Mouse (Mus musculus) C3H10T1/2 (cell line): ENCODE results near the gene Dido1. TPM values are rescaled to one million over a fixed set of nuclear protein-coding genes. Genes with fewer than 3 reads are reported as not detected.

Source experiments
- polyA plus RNA-seq, 2 experiments: library from polyadenylated mRNA; unstranded; fragments of >200 nt; fragmentation: generic; extraction: Trizol; gene quantifications; one replicate each; pipeline ENCODE4 v1.2.1; 2012; ENCODE audit warnings: missing spikeins in 2 of 2

The Dido1 gene
- 1 to 10 TPM in 1 of 2 experiments, under 1 TPM in 1; 0.96 to 8.3 TPM for polyA plus RNA-seq

DNA sequence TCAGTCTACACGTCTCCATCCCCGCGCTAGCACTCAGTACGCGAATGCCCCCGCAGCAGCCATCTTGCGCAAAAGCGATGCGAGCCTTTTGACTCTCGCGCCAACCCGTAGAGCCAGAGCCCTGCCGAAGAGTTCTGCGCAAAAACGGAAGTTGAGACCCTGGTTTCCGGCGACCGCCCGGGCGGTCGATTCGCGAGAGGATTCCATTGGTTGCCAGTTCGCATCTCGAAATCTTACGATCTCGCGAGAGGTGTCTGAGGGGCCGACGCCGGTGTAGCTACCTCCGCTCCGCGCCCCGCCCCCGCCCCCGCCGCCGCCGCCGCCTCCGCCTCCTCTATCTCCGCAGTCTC is at the start of gene Dido1, which contains the start of gene Gid8:
Dido1 (minus strand) TSS at position 77 of the 350 bp plus-strand sequence.
Gid8 (plus strand) TSS at position 195 of the 350 bp plus-strand sequence.

DNA sequence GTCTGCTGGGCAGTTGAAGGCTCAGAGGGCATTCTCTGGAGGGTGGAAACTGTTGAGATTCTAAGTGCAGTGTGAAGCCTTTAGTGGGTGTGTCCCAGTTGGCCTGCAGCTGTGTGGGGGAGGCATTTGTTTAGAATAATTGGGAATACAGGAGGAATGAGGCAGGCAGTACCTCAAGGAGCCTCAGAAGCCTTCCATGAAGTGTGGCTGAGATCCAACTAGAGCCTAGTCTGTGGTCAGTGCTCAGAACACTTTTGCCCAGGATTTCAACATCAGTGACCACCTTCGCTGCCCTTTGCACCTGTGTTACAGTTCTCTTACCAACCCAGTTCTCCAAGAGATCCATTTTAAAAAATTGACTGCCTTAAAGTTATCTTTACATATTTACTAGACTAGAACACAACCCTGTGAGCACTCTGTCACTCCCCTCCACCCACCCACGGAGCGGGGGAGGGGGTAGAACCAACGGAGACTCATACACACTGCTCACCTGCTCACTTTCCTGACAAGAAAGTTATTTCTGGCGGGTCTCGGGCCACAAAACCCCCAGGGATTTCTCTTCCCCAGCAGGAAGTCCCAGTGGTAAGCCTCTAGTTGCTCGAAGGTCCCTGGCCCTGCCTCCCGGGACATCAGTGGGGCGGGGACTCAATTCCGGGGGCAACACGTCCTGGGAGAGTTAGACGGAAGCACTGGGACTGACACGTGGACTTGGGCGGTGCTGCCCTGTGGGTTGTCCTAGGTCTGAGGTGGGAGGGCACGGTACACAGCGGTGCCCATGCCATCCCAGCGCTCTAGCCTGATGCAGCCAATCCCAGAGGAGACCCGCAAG is 15.0 kb upstream of the Dido1 start, which contains the start of gene Slc17a9:
Slc17a9 (plus strand) TSS at position 679 of the 829 bp plus-strand sequence.

DNA sequence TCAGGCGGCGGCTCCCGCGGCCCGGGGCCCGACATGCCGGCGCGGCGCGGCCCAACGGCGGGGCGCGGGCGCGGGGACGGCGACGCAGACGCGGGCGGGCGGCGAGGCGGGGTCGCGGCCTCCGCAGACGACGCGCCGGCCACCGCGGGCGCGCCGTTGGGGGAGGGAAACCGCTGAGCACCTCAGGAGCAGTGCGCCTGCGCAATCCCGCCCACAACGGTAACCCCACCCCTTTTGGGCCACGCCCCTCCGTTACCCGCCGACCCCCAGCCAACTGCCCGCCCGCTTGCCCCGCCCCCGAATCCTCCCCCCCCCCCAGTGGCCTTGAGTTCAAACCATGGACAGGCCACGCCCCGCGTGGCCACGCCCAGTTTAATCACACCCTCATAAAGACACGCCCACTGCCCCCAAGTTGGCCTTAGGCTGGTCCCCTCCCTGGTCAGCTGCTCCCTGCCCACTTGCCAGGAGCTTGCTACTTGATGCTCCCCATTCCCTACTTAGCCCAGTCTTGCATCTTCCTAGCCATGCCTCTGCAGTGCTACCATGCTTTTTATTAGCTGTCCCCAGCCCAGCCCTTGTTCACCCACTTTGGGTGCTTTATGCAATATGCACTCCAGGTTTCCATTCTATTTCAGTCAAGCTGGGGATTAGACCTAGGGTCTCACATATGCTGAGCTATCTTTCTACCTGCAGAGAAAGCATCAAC is 67.1 kb downstream of the Dido1 start, which contains the start of gene Tcfl5:
Tcfl5 (minus strand) TSS at position 154 of the 706 bp plus-strand sequence.

Other genes with a start within 250 kb of the Dido1 start
- not detected for gene Ntsr1, start 210.0 kb downstream of the Dido1 start, polyA plus RNA-seq
- 10 to 100 TPM in 1 of 2 experiments, 1 to 10 TPM in 1; 4.5 to 13.7 TPM for gene Mrgbp, start 128.7 kb downstream of the Dido1 start, polyA plus RNA-seq
- 10 to 100 TPM; 41.1 to 83.0 TPM for gene Ogfr, start 120.8 kb downstream of the Dido1 start, polyA plus RNA-seq
- gene Col9a3, start 112.2 kb downstream of the Dido1 start, polyA plus RNA-seq = 1 to 10 TPM in 1 of 2 experiments, under 1 TPM in 1; 0.16 to 1.4 TPM
- not detected for gene Tcfl5, start 67.3 kb downstream of the Dido1 start, polyA plus RNA-seq
- gene Gid8, start 118 bp upstream of the Dido1 start, polyA plus RNA-seq = 10 to 100 TPM; 12.0 to 35.0 TPM
- under 1 TPM in 1 of 2 experiments, not detected in 1; 0.28 TPM for gene Slc17a9, start 15.3 kb upstream of the Dido1 start, polyA plus RNA-seq
- not detected for gene Bhlhe23, start 66.9 kb upstream of the Dido1 start, polyA plus RNA-seq
- 10 to 100 TPM in 1 of 2 experiments, 1 to 10 TPM in 1; 8.9 to 21.8 TPM for gene Ythdf1, start 210.9 kb upstream of the Dido1 start, polyA plus RNA-seq
- not detected for gene Birc7, start 219.0 kb upstream of the Dido1 start, polyA plus RNA-seq
- gene Nkain4, start 244.7 kb upstream of the Dido1 start, polyA plus RNA-seq = not detected